Comparison of ENCODE assay signal across 26 mouse cellular contexts in genomic region chr13:107244173-107244572, GRCm38 (mm10).
DNase-seq lines count a peak whose midpoint lies in the region; ATAC-seq and TF ChIP-seq lines count a peak whose summit lies in the region.
"Had no signal": no experiment of that assay in that cellular context is flagged by ENCODE, and none has a peak within 500 bp of the region (broad histone marks: within the 10 kb centered on the region; RNA-seq: fewer than 3 reads in every experiment).

No protein-coding gene starts in this region.

- WGBS in kidney, postnatal 0 days, result 12% methylated on average over 3 of the region's 3 CpGs
- WGBS in kidney, embryonic 14.5 days, result 12% methylated on average over 3 of the region's 3 CpGs
- 45% methylated on average over 3 of the region's 3 CpGs for WGBS in lung, postnatal 0 days

- peak; percentile 82 for ATAC-seq in frontal cortex, adult (ENCODE audit: low TSS enrichment)
- no peak for ATAC-seq in kidney, postnatal 0 days (replicated peaks; ENCODE audit: low FRiP score, low read depth)
- ATAC-seq in kidney, embryonic 14.5 days (ENCODE audit: low FRiP score, low TSS enrichment), result no peak
- no peak for ATAC-seq in lung, postnatal 0 days
- ATAC-seq: forebrain, embryonic 13.5 days; forebrain, embryonic 16.5 days; intestine, postnatal 0 days; Patski had no signal

- H3K9ac ChIP-seq in kidney, postnatal 0 days (ENCODE audit: low read depth, low read length), result no peak overlapping the region
- H3K9ac ChIP-seq in kidney, embryonic 14.5 days (ENCODE audit: low read depth, low read length), result no peak overlapping the region
- no peak overlapping the region for H3K9ac ChIP-seq in lung, postnatal 0 days (replicated peaks; ENCODE audit: low read depth)
- H3K9ac ChIP-seq: forebrain, embryonic 13.5 days; hindbrain, embryonic 12.5 days; hindbrain, embryonic 15.5 days had no signal

- H3K27me3 ChIP-seq in kidney, postnatal 0 days (ENCODE audit: insufficient read depth, low read length), result no peaks in the 10 kb centered on the region
- no peaks in the 10 kb centered on the region for H3K27me3 ChIP-seq in kidney, embryonic 14.5 days (ENCODE audit: control insufficient read depth, insufficient read depth, low read length)
- no peaks in the 10 kb centered on the region for H3K27me3 ChIP-seq in lung, postnatal 0 days (replicated peaks; ENCODE audit: insufficient read depth, low read length)
- H3K27me3 ChIP-seq: CH12.LX; forebrain, embryonic 13.5 days; hindbrain, embryonic 12.5 days; hindbrain, embryonic 15.5 days had no signal

- no peak for TF ChIP-seq CTCF in kidney, postnatal 0 days (IDR thresholded peaks at IDR 0.05; ENCODE audit: low read depth)
- TF ChIP-seq CTCF in lung, postnatal 0 days (IDR thresholded peaks at IDR 0.05), result no peak

- TF ChIP-seq EP300 in lung, postnatal 0 days (IDR thresholded peaks at IDR 0.05), result no peak

- no peak for DNase-seq in frontal cortex, postnatal 10 days (ENCODE audit: low spot score in 2 of 2)
- peak; percentile 27 for DNase-seq in kidney, postnatal 0 days (ENCODE audit: low spot score)
- peak; percentile 53 for DNase-seq in brain, adult 2 months (ENCODE audit: low read depth, low spot score)
- DNase-seq in lung, postnatal 0 days (ENCODE audit: low spot score), result no peak
- DNase-seq: adrenal gland, postnatal 10 days; adrenal gland, postnatal 36 days; B cell, adult 2 months; cerebellum, adult 11 months; cerebellum, adult 2 months; cerebellum, adult 9-11 months; cerebellum, postnatal 25 days; gastrocnemius, postnatal 10 days; gastrocnemius, postnatal 36 days; heart, adult 11 months had no signal

- no peaks in the 10 kb centered on the region for H3K36me3 ChIP-seq in kidney, postnatal 0 days (ENCODE audit: insufficient read depth, low read length)
- no peaks in the 10 kb centered on the region for H3K36me3 ChIP-seq in kidney, embryonic 14.5 days (ENCODE audit: control insufficient read depth, insufficient read depth, low read length)
- no peaks in the 10 kb centered on the region for H3K36me3 ChIP-seq in lung, postnatal 0 days (ENCODE audit: insufficient read depth, low read length)
- H3K36me3 ChIP-seq: forebrain, embryonic 10.5 days; G1E; hindbrain, embryonic 12.5 days; hindbrain, embryonic 15.5 days had no signal

- no peak overlapping the region for H3K4me3 ChIP-seq in kidney, postnatal 0 days (replicated peaks; ENCODE audit: low read depth, low read length)
- H3K4me3 ChIP-seq in kidney, embryonic 14.5 days (ENCODE audit: low read length), result no peak overlapping the region
- no peak overlapping the region for H3K4me3 ChIP-seq in lung, postnatal 0 days (ENCODE audit: low read depth, low read length)
- H3K4me3 ChIP-seq: forebrain, embryonic 10.5 days; forebrain, embryonic 13.5 days; hindbrain, embryonic 12.5 days; hindbrain, embryonic 15.5 days had no signal

- no peak overlapping the region for H3K27ac ChIP-seq in kidney, postnatal 0 days
- H3K27ac ChIP-seq in kidney, embryonic 14.5 days (ENCODE audit: low read depth, low read length), result no peak overlapping the region
- no peak overlapping the region for H3K27ac ChIP-seq in lung, postnatal 0 days (ENCODE audit: low read length)
- H3K27ac ChIP-seq: forebrain, embryonic 10.5 days; forebrain, embryonic 13.5 days; hindbrain, embryonic 12.5 days; hindbrain, embryonic 15.5 days had no signal

- no peaks in the 10 kb centered on the region for H3K4me1 ChIP-seq in kidney, postnatal 0 days (replicated peaks; ENCODE audit: insufficient read depth, low read length)
- H3K4me1 ChIP-seq in kidney, embryonic 14.5 days (ENCODE audit: control insufficient read depth, insufficient read depth, low read length), result no peaks in the 10 kb centered on the region
- no peaks in the 10 kb centered on the region for H3K4me1 ChIP-seq in lung, postnatal 0 days (ENCODE audit: insufficient read depth, low read depth, low read length)

- H3K4me2 ChIP-seq in kidney, postnatal 0 days (ENCODE audit: low read length), result no peak overlapping the region
- H3K4me2 ChIP-seq in kidney, embryonic 14.5 days (replicated peaks; ENCODE audit: low read depth, low read length), result no peak overlapping the region
- H3K4me2 ChIP-seq in lung, postnatal 0 days (replicated peaks; ENCODE audit: low read depth, low read length), result no peak overlapping the region
- H3K4me2 ChIP-seq: forebrain, embryonic 13.5 days; heart, embryonic 11.5 days; hindbrain, embryonic 12.5 days; hindbrain, embryonic 15.5 days had no signal

- H3K9me3 ChIP-seq in kidney, postnatal 0 days (replicated peaks; ENCODE audit: low read length), result no peaks in the 10 kb centered on the region
- no peaks in the 10 kb centered on the region for H3K9me3 ChIP-seq in kidney, embryonic 14.5 days (ENCODE audit: control insufficient read depth, low read length)
- no peaks in the 10 kb centered on the region for H3K9me3 ChIP-seq in lung, postnatal 0 days (ENCODE audit: low read length)
- H3K9me3 ChIP-seq: forebrain, embryonic 10.5 days; G1E; hindbrain, embryonic 15.5 days had no signal

Comparison
In these comparisons a context has a peak if more than half of its experiments do, and no peak if none do; other contexts are left out.
1. DNase-seq: peak in kidney, postnatal 0 days (single experiment) and brain, adult 2 months (single experiment); none in frontal cortex, postnatal 10 days (0 of 2) and lung, postnatal 0 days (single experiment).